ENCODE assay signal across 16 mouse cellular contexts in genomic region chr5:34441797-34442196, GRCm38 (mm10).
"Had no signal": no experiment of that assay in that cellular context is flagged by ENCODE, and none has a peak within 500 bp of the region (broad histone marks: within the 10 kb centered on the region; RNA-seq: fewer than 3 reads in every experiment).

No protein-coding gene starts in this region.

- H3K4me2 ChIP-seq: liver, embryonic 15.5 days; lung, embryonic 15.5 days; midbrain, embryonic 11.5 days; midbrain, embryonic 13.5 days; midbrain, embryonic 15.5 days; neural tube, embryonic 12.5 days; stomach, embryonic 15.5 days had no signal

- H3K4me3 ChIP-seq: liver, embryonic 15.5 days; lung, embryonic 15.5 days; midbrain, embryonic 13.5 days; midbrain, embryonic 15.5 days; neural tube, embryonic 12.5 days; stomach, embryonic 15.5 days had no signal

- H3K27ac ChIP-seq: liver, embryonic 15.5 days; lung, embryonic 15.5 days; macrophage; midbrain, embryonic 13.5 days; midbrain, embryonic 15.5 days; neural tube, embryonic 12.5 days; stomach, embryonic 15.5 days; stomach, postnatal 0 days had no signal

- H3K4me1 ChIP-seq: lung, embryonic 15.5 days; midbrain, embryonic 13.5 days; midbrain, embryonic 15.5 days; neural tube, embryonic 12.5 days; stomach, embryonic 15.5 days had no signal

- H3K27me3 ChIP-seq: liver, embryonic 15.5 days; lung, embryonic 15.5 days; midbrain, embryonic 13.5 days; midbrain, embryonic 15.5 days; neural tube, embryonic 12.5 days; stomach, embryonic 15.5 days had no signal

- ATAC-seq: lung, postnatal 0 days; midbrain, embryonic 13.5 days; midbrain, embryonic 15.5 days had no signal

- H3K9ac ChIP-seq: liver, embryonic 15.5 days; lung, embryonic 15.5 days; midbrain, embryonic 13.5 days; midbrain, embryonic 15.5 days; neural tube, embryonic 12.5 days; stomach, embryonic 15.5 days had no signal

- H3K9me3 ChIP-seq: liver, embryonic 15.5 days; lung, embryonic 15.5 days; midbrain, embryonic 13.5 days; midbrain, embryonic 15.5 days; neural tube, embryonic 12.5 days; stomach, embryonic 15.5 days had no signal

- DNase-seq: lung, adult 2 months; lung, postnatal 14 days; lung, postnatal 36 days; right cerebral cortex, postnatal 14 days; thymus, postnatal 14 days; thymus, postnatal 36 days had no signal
